Mouse (Mus musculus): ENCODE data around the gene Cfap97d1.

The Cfap97d1 gene

DNA sequence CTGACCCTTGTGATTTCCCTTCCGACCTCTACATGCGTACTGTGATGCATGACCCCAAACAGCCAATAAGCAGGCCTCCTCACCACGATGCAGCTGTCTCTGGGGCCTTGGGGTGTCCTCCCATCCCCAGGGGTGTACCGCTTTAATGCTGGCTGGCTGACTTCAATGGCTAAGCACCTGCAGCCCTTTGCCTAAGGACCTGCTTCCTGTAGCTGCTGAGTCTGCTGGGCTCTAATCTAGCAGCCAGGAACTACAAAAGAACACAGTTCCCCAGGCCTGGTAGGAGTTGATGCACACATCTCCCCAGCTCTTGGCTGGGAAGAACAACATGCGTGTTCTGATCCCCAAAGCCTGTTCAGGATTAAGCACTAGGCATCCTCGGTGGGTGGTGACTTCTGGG is 31.4 kb downstream of the Cfap97d1 start:
- DNase-seq: no peak

DNA sequence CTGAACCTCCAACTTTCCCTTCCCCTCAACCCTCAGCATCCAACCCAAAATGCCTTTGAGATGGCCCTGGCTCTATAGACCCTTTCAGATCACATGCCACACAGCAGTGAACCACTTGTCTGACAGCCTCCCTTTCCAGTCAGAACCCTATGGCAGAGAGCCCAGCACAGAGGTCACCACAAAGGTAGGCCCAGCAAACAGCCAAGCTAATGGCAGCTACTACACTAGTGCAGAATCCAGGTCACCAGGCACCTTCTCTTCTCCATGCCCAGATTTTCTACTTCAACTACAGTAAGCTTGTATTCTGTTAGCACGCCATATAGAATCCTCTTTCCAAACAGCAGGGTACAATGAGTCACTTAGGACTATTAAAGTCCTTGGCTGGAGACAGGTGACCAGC is 32.1 kb downstream of the Cfap97d1 start:
- no peak for DNase-seq

DNA sequence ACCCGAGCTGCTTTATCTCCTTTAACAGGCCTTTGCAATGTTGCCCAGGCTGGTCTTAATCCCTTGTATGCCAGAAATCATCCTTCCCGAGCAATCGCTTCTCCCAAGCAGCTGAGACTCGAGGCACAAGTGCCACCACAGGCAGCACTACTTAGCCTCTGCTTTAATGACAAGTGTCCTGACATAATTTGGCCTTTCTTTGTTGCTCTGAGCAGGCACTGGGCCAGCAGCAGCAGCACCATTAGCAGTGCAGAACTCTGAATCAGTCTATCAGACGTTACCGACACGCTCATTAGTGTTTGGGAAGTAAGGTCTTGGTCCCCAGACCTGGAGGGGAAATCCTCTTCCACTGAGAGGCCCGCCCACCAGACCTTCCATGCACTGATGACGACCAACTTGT is 35.7 kb downstream of the Cfap97d1 start:
- no peak for DNase-seq

DNA sequence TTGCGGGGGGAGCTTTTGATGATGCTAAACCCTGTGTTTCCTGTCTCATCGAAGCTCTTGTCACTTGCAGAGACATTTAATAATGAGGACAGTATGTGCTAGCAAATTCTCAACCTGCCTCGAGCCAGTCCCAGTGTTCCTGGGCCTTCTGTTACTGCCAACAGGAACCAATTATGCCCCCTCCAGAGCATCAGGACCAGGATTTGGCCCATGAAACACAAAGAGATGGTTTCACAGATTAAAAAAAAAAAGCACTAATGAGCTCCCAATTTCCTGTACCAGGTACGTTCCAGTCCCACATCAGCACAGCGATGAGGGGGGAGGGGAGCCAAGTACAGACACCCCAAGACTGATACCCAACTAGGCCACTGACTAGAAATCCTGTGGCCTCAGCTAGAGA is 37.1 kb downstream of the Cfap97d1 start:
- no peak for DNase-seq

DNA sequence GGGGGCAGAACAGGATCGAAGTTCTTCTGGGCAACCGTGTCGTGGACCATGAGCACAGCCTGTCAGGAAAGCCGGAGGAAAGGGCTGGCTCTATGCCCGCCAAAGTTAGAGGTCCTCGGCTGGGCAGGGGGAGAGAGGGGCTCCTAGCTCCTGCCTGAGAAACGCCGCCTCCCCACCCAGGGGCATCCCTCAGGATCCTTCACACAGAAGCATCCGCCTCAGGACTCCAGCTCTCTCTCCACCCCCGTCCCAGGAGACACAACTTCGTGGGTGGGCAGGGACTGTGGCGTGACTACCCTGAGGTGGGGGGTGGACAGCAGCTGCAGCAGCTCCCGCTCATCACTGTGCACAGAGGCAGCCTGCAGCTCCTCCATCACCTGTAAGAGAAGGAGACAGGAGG is 39.3 kb downstream of the Cfap97d1 start:
- no peak for DNase-seq

DNA sequence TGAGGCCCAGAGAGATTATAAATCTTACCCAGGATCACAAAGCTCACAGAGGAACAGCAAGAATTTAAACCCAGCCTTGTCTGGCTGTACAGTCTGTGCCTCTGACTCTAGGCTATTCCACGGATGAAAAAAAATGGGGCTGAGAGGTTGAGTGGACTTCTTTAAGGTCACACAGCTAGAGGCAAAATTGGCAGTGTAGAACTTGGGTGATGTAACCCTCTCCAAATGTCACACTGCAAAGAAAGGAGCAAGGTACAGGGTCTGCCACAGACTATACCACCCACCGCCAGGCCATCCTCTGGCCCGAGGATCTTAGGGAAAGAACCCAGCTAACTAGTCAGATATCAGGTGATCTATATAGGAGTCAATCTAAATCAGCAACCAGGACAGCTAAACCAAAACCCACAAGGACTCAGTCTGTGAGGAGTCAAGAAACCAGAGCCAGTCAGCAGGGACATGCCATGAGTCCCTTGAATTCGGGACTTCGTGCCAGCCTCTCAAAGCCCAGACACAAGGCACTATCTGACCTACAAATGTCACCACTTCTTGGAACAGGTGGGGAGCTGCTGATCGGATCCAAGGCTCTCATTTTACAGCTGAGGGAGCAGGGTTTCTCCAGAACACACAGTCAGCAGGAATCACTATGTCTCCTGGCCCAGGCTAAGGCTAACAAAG is 40.1 kb downstream of the Cfap97d1 start:
- no peak for DNase-seq

DNA sequence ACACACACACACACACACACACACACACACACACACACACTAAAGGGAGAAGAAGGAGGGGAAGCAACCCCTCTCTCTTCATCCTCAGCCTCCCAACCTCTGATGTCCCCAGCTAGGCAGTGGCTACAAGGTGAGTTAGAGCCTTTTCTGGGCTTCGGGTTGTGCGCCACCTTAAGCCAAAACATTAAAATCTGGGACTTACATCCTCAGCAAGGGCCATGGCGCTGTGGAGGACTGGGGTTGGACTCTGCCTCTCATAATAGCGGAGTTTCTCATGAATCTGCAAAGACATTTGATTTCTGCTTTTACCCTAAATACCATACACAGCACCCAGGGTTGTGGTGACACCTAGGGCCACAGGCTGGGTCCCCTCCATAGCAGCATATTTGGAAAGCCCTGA is 40.8 kb downstream of the Cfap97d1 start:
- DNase-seq: no peak

DNA sequence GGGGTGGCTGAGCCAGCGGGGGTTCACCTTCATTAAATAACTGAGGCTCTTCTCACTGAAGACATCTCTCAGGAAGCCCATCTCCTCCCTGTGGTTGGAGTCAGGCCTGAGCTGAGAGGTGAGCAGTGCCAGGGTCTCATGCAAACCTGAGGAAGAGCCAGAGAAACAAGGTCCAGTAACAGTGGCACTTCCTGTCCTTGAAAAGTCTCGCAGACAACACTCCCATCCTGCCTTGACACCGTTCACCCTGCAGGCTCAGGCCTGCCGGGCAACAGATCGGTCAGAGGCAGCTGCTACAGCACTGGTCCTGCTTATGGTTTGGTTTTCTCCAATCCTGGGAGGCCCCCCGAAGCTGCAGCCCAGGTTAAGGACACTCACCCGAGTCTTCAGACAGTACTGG is 41.3 kb downstream of the Cfap97d1 start:
- DNase-seq: no peak

DNA sequence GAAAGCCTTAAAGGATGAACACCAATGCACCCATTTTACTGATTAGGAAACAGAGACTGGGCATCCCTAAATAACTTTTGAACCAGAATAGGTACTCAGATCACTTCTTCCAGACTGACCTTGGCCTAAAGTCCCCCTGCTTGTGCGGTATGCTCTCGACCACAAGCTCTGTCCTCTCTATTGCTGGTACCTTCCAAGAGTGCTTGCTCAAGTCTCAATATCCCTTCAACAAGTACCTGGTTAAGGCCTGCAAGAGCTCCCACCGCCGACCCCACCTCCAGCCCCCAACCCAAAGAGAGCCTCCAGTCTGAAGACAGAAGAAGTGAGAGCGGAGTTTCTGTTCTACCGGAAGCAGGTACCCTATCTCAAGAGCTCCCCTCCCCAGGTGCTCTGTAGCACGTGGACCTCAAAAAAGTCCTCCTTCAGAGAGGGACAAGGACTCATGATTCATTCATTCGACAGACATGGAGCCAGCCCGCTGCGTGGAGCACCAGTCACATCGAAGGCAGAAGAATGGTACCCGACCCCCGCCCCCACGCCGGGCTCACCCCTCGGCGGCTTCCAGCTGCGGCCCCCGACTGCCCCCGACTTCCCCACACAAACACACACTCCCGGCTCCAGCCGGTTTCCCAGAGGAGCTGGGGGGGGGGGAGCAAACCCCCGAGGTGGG is 42.0 kb downstream of the Cfap97d1 start:
- DNase-seq: no peak

DNA sequence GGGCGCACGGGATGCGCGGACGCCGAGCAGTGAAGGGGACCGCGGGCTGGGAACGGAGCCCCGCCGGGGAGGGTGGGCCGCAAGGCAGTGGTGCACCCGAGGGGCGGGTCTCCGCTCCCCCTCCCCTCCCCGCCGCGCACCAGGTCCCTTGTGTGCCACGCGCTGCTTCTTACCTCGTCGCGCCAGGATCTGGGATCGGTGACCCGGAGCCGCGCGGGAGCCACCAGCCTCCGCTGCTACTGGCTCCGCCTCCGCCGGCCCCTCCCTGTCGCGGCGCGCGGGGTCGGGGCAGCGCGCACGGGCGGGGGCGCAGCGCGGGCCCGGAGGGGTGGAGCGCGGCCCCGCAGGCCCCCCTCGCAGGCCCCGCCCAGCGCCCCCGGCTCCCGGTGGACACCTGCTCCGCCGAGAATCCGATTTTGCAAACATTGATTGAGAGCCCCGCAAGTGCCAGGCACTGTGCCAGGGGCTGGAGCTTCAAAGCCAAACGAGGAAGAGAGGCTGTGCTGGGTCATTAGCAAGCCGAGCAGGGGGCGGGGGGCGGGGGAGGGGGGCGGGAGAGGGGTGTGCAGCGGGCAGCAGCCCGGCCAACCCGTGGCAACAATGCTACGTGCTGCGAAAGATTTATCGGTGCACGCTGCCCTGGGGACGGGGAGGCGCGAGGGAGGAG is 42.7 kb downstream of the Cfap97d1 start:
- DNase-seq: peak; percentile 56

DNA sequence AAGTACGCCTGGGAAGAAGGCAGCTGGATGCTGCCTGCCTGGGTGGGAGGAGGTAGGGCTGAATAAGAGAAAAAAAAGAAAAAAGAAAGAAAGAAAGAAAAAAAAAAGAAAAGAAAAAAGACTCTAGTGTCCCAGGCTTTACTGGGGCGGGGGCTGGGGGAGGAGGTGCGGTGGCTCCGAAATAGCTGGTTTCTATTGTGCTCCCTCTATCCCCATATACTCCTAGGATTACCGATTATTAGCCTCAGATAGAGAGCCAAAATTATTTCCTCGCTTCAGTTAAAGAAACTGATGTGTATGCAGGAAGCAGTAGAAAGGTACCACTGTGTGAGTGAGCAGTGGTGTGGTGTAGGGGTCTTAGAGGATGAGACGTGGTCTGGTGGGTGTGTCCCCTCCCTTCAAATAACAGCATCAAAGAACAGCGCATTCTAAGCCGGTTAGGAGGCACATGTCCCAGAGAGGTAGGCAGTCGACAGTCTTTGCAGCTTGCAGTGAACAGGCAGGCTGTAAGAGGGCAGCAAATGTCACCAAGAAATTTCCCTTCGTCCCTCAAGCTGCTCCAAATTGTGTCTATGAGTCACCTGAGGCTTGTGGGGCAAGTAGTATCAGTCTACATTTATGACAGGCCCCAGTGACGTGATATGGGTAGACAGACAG is 43.4 kb downstream of the Cfap97d1 start:
- no peak for DNase-seq

DNA sequence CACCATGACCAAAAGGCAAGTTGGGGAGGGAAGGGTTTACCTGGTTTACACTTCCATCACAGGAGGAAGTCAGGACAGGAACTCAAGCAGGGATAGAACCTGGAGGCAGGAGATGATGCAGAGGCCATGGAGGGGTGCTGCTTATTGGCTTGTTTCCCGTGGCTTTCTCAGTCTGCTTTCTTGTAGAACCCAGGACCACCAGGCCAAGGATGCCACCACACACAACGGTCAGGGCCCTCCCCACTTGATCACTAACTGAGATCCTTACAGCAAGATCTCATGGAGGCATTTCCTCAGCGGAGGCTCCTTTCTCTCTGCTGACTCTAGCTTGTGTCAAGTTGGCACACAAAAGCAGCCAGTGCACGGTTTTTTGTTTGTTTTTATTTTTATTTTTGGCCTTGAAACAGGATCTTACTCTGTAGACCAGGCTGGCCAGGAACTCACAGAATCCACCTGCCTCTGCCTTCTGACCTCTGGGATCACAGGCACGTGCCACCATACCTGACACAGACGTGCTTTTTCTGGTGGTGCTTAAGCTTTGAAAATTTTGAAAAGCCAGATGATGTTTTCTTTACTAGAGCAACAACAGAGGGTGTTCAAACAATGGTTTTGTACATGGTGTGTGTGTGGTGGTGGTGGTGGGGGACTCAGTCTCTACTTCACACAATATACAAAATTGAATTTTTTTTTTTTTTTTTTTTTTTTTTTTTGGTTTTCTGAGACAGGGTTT is 44.2 kb downstream of the Cfap97d1 start, which contains the start of gene Mpp3:
Gene Mpp3, minus strand, starts transcription at position 375 of the 730 bp plus-strand sequence.
- no peak for DNase-seq

DNA sequence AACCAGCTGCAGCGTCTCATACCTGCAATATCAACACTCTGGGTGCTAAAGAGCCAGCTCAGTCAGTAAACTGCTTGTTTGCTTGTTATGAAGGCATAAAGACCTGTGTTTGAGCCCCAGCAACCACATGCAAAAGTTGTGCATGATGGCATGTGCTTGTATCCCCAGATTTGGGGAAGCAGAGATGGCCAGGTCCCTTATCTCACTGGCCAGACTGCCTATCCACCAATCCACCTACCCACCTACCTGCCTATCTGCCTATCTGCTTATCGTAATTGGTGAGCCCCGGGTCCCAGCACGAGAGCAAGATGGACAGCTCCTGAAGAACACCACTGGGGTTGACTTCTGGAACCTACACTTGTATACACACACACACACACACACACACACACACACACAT is 45.2 kb downstream of the Cfap97d1 start:
- no peak for DNase-seq

DNA sequence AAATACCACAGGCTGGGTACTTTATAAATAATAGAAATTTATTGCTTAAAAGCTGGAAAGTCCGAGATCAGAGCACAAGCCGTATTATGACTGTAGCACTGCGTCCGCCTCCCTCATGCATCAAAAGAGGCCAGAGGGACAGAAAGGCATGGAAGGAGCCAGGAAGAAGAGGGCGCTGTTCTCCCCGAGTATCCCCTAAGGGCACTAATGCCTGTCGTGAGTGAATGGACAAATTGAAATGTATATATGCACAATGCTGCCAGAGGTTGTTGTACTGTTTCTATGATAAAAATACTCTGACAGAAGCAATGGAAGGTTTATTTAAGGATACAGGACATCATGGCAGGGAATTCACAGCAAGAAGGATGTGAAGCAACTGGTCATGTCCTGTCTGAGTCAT is 45.9 kb downstream of the Cfap97d1 start:
- DNase-seq: no peak

DNA sequence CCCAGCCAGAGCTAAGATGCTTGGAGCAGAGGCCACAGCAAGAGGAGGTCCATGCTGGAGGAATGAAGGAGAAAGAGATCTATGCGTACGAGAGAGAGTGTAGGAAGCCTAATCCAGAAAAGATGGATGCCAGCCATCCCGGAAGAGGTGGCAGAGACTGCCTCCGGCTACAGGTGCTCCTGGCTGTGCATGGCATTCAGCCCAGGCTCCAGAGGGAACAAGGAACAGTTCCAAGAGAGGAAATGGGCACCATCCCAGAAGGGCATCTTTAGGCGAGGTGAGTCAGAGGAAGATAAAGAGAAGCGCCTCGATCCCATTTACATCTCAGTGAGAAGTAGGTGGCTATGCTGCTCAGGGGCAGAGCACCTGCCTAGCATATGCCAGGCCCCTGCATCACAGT is 47.1 kb downstream of the Cfap97d1 start:
- no peak for DNase-seq

DNA sequence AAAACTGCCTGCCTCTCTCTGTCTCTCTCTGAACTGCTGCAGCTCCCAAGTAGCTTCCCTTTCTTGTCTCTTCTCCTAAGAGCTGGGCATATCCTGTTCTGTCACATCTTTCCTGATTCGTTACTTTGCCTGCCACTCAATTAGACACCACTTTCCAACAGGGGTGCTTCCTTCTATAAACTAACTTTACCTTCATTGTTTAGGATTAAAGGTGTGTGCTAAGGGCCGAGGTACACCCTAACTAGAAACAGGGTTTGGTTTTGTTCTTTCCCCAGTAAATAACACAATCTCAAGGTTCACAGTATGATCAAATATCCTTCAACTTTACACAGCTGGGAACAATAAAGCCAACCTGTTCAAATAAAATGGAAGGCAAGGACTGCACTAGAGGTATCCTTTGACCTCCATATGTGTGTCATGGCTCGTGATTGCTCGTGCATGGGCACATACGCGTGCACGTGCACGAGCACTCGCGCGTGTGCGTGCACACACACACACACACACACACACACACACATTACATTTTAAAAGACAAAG is 49.0 kb downstream of the Cfap97d1 start:
- DNase-seq: no peak

DNA sequence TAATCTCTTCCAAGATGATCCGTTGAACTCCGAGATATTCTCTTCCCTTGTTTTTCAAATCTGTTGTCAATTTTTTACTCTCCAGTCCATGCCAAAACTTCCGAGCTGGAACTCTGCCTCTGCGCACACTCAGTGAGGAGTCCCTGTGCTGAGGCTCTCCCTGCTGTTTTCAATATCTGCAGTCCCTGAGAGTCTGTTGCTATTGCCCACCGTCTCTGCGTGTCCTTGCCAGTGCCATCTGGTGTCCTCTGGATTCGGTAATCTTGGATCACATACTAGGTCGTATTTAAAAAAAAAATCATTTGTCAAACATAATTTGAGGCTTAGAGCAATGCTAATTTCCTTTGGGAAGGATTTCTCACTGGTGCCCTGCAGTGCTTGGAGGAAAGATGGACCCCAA is 50.8 kb downstream of the Cfap97d1 start:
- peak; percentile 70 for DNase-seq

DNA sequence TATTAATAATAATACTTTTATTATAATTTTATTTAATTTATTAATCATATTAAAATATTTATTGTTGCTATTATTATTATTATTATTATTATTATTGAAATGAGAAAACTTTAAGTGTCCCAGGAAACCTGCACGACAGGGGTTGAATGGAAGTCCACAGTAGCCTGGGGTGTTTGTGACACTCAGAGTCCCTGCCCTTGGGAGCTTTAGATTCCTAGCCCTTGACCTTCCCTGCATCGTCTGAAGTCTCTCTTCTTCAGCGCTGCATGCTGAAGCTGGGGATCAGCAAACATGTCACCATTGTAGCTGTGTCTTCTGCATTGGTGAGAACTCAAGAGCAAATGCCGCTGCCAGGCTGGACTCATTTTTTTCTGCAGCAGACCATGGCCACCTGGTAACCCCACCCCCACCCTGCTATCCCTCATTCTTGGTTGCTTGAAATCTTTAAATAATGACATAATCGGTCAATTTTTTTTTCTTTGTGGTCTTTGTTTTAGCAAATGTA is 51.4 kb downstream of the Cfap97d1 start:
- no peak for DNase-seq

DNA sequence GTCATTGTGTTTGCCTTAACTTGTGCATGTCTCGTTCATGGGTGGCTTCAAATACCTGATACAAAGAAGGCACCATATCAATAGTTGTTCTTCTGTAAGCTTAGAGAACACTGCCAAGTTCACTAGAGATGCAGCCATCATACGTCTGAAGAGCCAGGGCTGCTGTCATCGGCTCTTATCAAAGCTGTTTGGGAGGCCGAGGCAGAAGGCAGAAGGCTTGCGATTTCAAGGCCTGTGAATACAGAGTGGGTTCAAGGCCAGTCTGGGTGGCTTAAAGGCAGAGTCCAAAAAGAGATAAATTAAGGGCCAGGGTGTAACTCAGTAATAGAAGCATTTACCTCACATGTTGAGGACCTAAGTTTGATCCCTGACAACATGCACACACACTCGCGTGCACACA is 52.3 kb downstream of the Cfap97d1 start:
- no peak for DNase-seq

DNA sequence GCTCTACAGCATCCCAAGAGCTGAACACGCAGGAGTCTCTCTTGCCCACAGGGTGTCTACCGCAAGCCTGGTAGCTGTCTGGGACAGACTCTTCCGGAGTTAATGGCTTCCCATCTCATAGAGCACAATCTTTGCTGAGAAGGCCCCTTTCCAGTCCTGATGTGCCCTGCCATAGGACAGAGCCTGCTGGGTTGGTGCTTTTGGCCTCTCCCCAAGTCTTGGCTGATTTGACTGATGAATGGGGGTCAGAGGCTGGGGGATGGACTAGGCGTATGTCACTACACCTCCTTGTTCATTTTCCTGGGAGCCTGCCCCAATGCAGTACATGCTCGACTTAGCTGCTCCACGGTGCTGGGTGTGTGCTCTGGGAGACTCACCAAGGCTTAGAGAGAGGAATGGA is 53.7 kb downstream of the Cfap97d1 start:
- DNase-seq: no peak

DNA sequence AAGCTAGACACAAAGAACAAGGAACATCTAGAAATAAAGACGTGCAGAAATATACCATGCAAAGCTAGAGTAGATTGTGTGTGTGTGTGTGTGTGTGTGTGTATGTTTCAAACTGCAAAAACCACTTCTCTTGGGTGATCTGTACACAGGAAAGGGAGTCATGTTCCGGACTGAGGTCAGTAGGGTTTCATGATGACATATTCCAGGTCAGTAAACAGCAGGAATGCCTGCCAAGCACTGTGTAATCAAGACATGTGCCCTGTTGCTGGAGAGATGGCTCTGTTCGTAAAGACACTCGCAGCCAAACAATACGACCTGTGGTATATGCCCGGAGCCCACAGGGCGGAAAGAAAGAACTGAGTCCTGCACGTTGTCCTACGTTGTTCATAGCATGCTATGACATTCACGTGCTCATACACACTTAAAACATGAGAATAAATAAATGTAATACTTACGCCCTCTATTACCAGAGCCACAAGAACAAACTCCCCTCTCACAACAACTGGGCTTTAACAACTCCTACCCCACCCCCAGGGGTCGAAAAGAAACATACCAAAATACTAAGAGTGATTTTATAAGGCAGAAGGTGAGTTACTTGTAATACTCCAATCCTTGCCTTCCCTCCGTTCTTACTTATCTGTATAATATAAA is 55.5 kb downstream of the Cfap97d1 start:
- no peak for DNase-seq

DNA sequence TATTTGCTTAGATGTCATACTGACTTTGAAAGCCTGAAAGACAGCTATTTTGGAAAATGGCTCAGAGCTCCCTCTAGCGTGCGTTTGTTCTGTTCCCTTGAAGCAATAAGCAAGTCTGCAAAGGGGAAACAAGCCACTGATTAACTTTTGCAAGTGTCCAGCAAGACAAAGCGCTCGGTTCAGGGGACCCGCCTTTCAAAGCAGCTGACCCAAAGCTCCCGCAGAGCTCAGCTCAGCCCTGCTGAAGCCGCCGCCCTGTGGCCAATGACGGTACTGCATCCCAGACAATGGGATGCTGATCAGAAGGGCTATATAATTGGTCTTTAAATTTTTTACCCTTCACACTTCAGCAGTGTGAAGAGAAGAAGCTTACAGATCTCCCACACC is 56.1 kb downstream of the Cfap97d1 start:
- DNase-seq: peak; percentile 78
